In the genomic region with DNA sequence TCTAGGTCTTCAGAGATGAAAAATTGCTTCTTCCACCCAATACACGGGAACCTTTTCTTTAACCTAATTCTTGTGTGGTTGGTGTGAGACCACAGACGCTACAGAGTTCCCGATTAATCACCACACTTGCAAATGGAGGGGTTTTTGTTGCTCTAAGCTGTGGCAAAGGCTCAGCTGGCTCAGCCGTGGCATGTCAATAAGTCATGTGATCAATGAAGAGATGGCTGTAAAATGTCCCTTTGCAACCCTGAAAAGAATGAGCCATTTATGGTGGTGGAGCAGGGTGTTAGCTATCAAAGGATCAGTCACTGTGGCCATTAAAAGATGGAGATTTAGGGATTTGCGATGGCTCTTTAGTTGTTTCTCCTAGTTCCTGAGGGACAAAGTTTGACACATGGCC, we compare ENCODE assay signal across 21 mouse cellular contexts.
DNase-seq lines count a peak whose midpoint lies in the region; ATAC-seq and TF ChIP-seq lines count a peak whose summit lies in the region.
"Had no signal": no experiment of that assay in that cellular context is flagged by ENCODE, and none has a peak within 500 bp of the region (broad histone marks: within the 10 kb centered on the region; RNA-seq: fewer than 3 reads in every experiment).

No protein-coding gene starts in this region.

- no peaks in the 10 kb centered on the region for H3K36me3 ChIP-seq in hindbrain, embryonic 11.5 days (ENCODE audit: control insufficient read depth, insufficient read depth, low read length)
- no peaks in the 10 kb centered on the region for H3K36me3 ChIP-seq in hindbrain, embryonic 14.5 days (replicated peaks; ENCODE audit: control insufficient read depth, insufficient read depth)
- H3K36me3 ChIP-seq in midbrain, embryonic 12.5 days = no peaks in the 10 kb centered on the region
- no peaks in the 10 kb centered on the region for H3K36me3 ChIP-seq in midbrain, embryonic 16.5 days (ENCODE audit: control insufficient read depth, insufficient read depth, low read length)
- H3K36me3 ChIP-seq: embryonic facial prominence, embryonic 12.5 days; forebrain, embryonic 15.5 days; heart, embryonic 10.5 days; hindbrain, embryonic 13.5 days had no signal

- no peak for TF ChIP-seq CTCF in brain, embryonic 14.5 days (IDR thresholded peaks at IDR 0.05; ENCODE audit: borderline replicate concordance, extremely low read depth, insufficient read depth, insufficient read length)

- H3K4me2 ChIP-seq in hindbrain, embryonic 11.5 days (replicated peaks; ENCODE audit: low read depth, low read length) = no peak overlapping the region
- H3K4me2 ChIP-seq in hindbrain, embryonic 14.5 days (replicated peaks) = no peak overlapping the region
- no peak overlapping the region for H3K4me2 ChIP-seq in midbrain, embryonic 12.5 days (replicated peaks)
- H3K4me2 ChIP-seq in midbrain, embryonic 16.5 days (ENCODE audit: low read length) = no peak overlapping the region
- H3K4me2 ChIP-seq: embryonic facial prominence, embryonic 12.5 days; forebrain, embryonic 15.5 days; hindbrain, embryonic 13.5 days had no signal

- 55% methylated on average over 5 of the region's 5 CpGs for WGBS in hindbrain, embryonic 11.5 days
- WGBS in hindbrain, embryonic 14.5 days = 49% methylated on average over 5 of the region's 5 CpGs
- 52% methylated on average over 5 of the region's 5 CpGs for WGBS in midbrain, embryonic 12.5 days
- WGBS in midbrain, embryonic 16.5 days = 54% methylated on average over 5 of the region's 5 CpGs

- no peak overlapping the region for H3K9ac ChIP-seq in hindbrain, embryonic 11.5 days (ENCODE audit: low read depth, low read length)
- H3K9ac ChIP-seq in hindbrain, embryonic 14.5 days = no peak overlapping the region
- no peak overlapping the region for H3K9ac ChIP-seq in midbrain, embryonic 12.5 days (replicated peaks)
- no peak overlapping the region for H3K9ac ChIP-seq in midbrain, embryonic 16.5 days (ENCODE audit: low read depth, low read length)
- H3K9ac ChIP-seq: embryonic facial prominence, embryonic 12.5 days; forebrain, embryonic 15.5 days; hindbrain, embryonic 13.5 days had no signal

- H3K9me3 ChIP-seq in hindbrain, embryonic 11.5 days (ENCODE audit: control insufficient read depth, low read length) = no peaks in the 10 kb centered on the region
- H3K9me3 ChIP-seq in hindbrain, embryonic 14.5 days (ENCODE audit: control insufficient read depth, low read length) = no peaks in the 10 kb centered on the region
- no peaks in the 10 kb centered on the region for H3K9me3 ChIP-seq in midbrain, embryonic 12.5 days
- H3K9me3 ChIP-seq in midbrain, embryonic 16.5 days (replicated peaks; ENCODE audit: control insufficient read depth, low read length, poor library complexity, severe bottlenecking) = no peaks in the 10 kb centered on the region
- H3K9me3 ChIP-seq: embryonic facial prominence, embryonic 12.5 days; forebrain, embryonic 15.5 days; heart, embryonic 10.5 days; hindbrain, embryonic 13.5 days had no signal

- H3K4me3 ChIP-seq in hindbrain, embryonic 11.5 days (ENCODE audit: low read depth, low read length) = no peak overlapping the region
- no peak overlapping the region for H3K4me3 ChIP-seq in hindbrain, embryonic 14.5 days (replicated peaks; ENCODE audit: low read length)
- H3K4me3 ChIP-seq in midbrain, embryonic 12.5 days = no peak overlapping the region
- H3K4me3 ChIP-seq in midbrain, embryonic 16.5 days (ENCODE audit: low read depth, low read length) = no peak overlapping the region
- H3K4me3 ChIP-seq: embryonic facial prominence, embryonic 12.5 days; forebrain, embryonic 15.5 days; heart, embryonic 10.5 days; hindbrain, embryonic 13.5 days had no signal

- peak; percentile 56; the same call in 1 of the 2 replicates for ATAC-seq in hindbrain, embryonic 11.5 days (ENCODE audit: low FRiP score)
- no peak for ATAC-seq in hindbrain, embryonic 14.5 days (ENCODE audit: low FRiP score)
- ATAC-seq in midbrain, embryonic 12.5 days (ENCODE audit: low FRiP score, low read depth) = peak; percentile 23; the same call in 1 of the 2 replicates
- no peak for ATAC-seq in midbrain, embryonic 16.5 days
- ATAC-seq: activated CD4-positive, CD25-positive, alpha-beta regulatory T cell, adult 4 months; forebrain, embryonic 15.5 days; Patski had no signal

- H3K27ac ChIP-seq in hindbrain, embryonic 11.5 days (ENCODE audit: low read depth, low read length) = no peak overlapping the region
- no peak overlapping the region for H3K27ac ChIP-seq in hindbrain, embryonic 14.5 days
- no peak overlapping the region for H3K27ac ChIP-seq in midbrain, embryonic 12.5 days (replicated peaks)
- H3K27ac ChIP-seq in midbrain, embryonic 16.5 days (ENCODE audit: low read length) = no peak overlapping the region
- H3K27ac ChIP-seq: embryonic facial prominence, embryonic 12.5 days; forebrain, embryonic 15.5 days; heart, embryonic 10.5 days; hindbrain, embryonic 13.5 days had no signal

- TF ChIP-seq POLR2A in brain, embryonic 14.5 days (IDR thresholded peaks at IDR 0.05; ENCODE audit: borderline replicate concordance, extremely low read depth, insufficient read depth, insufficient read length, poor library complexity, severe bottlenecking) = no peak

- no peaks in the 10 kb centered on the region for H3K4me1 ChIP-seq in hindbrain, embryonic 11.5 days (replicated peaks; ENCODE audit: control insufficient read depth, insufficient read depth, low read length)
- H3K4me1 ChIP-seq in hindbrain, embryonic 14.5 days (replicated peaks; ENCODE audit: control insufficient read depth, insufficient read depth, low read length) = no peaks in the 10 kb centered on the region
- H3K4me1 ChIP-seq in midbrain, embryonic 12.5 days = no peaks in the 10 kb centered on the region; the same call in 1 of the 2 replicates
- H3K4me1 ChIP-seq in midbrain, embryonic 16.5 days (ENCODE audit: control insufficient read depth, insufficient read depth, low read length) = no peaks in the 10 kb centered on the region
- H3K4me1 ChIP-seq: forebrain, embryonic 15.5 days; heart, embryonic 10.5 days; hindbrain, embryonic 13.5 days had no signal

- DNase-seq in hindbrain, embryonic 11.5 days (ENCODE audit: low spot score) = no peak
- DNase-seq in hindbrain, embryonic 14.5 days (ENCODE audit: low spot score) = no peak
- DNase-seq in brain, embryonic 14.5 days (ENCODE audit: low read depth) = peak; percentile 8
- DNase-seq in cerebellum, postnatal 36 days = no peak
- DNase-seq: adrenal gland, adult 2 months; adrenal gland, postnatal 25 days; cerebellum, adult 11 months; cerebellum, adult 8-10 months; cerebellum, postnatal 14 days; gastrocnemius, postnatal 10 days; heart, adult 18-20 months; heart, postnatal 10 days; heart, postnatal 4 days had no signal

- no peaks in the 10 kb centered on the region for H3K27me3 ChIP-seq in hindbrain, embryonic 11.5 days (ENCODE audit: control insufficient read depth, insufficient read depth, low read length)
- H3K27me3 ChIP-seq in hindbrain, embryonic 14.5 days (ENCODE audit: control insufficient read depth, insufficient read depth, low read length) = no peaks in the 10 kb centered on the region
- H3K27me3 ChIP-seq in midbrain, embryonic 12.5 days = no peaks in the 10 kb centered on the region
- no peaks in the 10 kb centered on the region for H3K27me3 ChIP-seq in midbrain, embryonic 16.5 days (ENCODE audit: control insufficient read depth, insufficient read depth, low read depth, low read length)
- H3K27me3 ChIP-seq: embryonic facial prominence, embryonic 12.5 days; forebrain, embryonic 15.5 days; hindbrain, embryonic 13.5 days had no signal

Comparison
In these comparisons a context has a peak if more than half of its experiments do, and no peak if none do; other contexts are left out.
1. ATAC-seq: peak in hindbrain, embryonic 11.5 days (single experiment) and midbrain, embryonic 12.5 days (single experiment); none in hindbrain, embryonic 14.5 days (single experiment) and midbrain, embryonic 16.5 days (single experiment).